Mouse (Mus musculus) heart, postnatal 4 days (tissue): Measurements from ENCODE around the gene Haao. TPM values are rescaled to one million over a fixed set of nuclear protein-coding genes. Genes with fewer than 3 reads are reported as not detected.

Experiments
- DNase-seq: peaks from one replicate; pipeline ENCODE4 v3.0.0; 2021
- total RNA-seq, 2 experiments: library from RNA; stranded (reverse); gene quantifications; 2 replicates each; pipeline ENCODE4 v1.2.3; 2021

The Haao gene
- under 1 TPM in 1 of 2 experiments, not detected in 1; 0.36 TPM for total RNA-seq

- no peak for DNase-seq
These were observed at the start of gene Haao for GRCm38 (mm10) chr17:83847815-83848214. Haao (minus strand) TSS chr17:83847963.

GRCm38 (mm10) chr17:83897361-83897799 is 49.6 kb upstream of the Haao start:
- peak; percentile 41 for DNase-seq

GRCm38 (mm10) chr17:83896723-83897122 is 49.0 kb upstream of the Haao start:
- peak; percentile 66 for DNase-seq

- DNase-seq: peak; percentile 70
These were observed 47.6 kb upstream of the Haao start for GRCm38 (mm10) chr17:83895321-83895770.

- no peak for DNase-seq
These were observed 45.4 kb upstream of the Haao start for GRCm38 (mm10) chr17:83893134-83893533.

DNA sequence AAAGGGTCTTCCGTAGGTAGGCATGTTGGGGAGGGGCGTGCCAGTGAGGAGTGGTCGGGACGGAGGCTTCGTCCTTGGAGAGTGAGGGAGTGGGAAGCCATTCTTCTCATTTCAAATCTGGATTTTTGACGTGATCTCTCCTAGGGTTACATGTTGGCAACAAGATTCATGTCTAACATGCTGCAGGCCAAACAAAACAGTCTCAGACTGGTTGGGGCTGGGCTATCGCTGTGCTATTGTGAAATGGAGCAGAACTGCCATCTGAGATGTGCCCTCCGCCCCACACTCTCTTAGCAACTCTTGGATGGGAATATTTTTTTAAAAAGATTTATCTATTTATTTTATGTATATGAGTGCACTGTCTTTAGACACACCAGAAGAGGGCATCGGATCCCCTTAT is 44.1 kb upstream of the Haao start:
- DNase-seq: no peak

DNA sequence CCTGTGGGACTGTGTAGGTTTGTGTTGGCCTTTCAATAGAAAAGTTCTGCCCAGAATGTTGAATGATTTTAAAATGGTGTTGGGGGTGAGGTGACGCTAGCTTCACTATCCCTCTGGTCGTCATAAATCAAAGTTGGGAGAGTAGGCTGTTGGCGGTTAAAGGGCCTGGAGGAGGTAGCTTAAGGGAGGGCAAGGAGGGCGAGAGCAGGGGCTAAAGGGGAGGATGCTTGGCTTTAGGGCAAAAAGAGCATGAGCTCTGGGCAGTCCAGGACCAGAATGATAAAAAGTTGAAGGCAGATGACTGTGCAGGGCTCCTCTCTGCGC is 42.6 kb upstream of the Haao start:
- DNase-seq: no peak

- no peak for DNase-seq
These were observed 42.1 kb upstream of the Haao start for GRCm38 (mm10) chr17:83889691-83890372.

DNA sequence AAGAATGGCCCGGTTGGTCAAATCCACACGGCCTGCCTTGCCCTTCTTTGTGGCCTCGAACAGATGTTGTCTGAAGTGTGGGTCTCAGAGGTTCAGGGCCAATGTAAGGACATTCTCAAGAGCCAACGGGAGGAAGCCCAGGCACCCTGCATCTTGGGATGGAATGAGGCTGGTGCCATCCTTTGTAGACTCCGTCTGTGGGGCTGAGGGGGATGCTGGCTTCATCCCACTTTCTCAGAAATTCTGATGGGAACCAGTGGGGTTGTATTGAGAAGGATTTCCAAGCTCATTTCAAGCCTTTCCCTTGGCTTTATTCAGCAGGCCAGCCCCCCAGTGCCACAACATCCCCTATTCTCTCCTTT is 41.5 kb upstream of the Haao start:
- no peak for DNase-seq

- DNase-seq: no peak
These were observed 39.5 kb upstream of the Haao start for GRCm38 (mm10) chr17:83887241-83887640.

DNA sequence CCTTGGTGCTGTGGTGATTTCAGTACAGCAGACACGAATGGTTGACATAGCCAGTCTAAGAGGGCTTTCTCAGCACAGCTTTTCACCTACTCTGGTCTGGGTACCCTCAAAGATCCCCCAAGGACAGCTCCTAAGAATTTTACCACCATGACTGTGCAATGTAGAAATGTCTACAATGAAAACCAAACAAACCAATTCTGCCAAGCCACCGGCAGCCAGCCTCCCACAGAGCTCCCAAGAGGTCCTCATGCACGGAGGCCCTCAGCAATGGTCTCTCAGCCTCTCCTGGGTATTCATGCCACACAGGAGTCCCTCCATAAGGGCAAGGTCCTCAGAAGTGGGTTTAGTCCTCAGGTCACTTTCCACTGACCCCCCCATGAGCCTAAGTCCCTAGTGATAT is 38.6 kb upstream of the Haao start:
- no peak for DNase-seq

DNA sequence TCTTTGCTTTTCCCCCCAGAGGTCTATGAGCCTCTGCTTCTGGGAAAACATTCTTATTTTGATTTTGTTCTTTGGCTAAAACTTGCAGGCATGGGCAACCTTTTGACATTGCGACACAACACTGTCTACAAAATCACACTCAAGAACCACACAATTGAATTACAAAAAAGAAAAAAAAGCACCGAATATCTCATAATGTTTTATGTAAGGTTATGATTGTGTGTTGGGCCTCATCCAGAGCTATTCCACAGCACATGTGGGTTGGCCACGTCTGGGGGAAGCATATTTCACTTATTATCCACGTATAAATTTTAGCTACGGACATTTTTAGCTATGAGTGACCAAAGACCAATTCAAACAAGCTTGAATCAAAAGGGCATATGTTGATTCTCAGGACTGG is 38.0 kb upstream of the Haao start:
- no peak for DNase-seq

DNA sequence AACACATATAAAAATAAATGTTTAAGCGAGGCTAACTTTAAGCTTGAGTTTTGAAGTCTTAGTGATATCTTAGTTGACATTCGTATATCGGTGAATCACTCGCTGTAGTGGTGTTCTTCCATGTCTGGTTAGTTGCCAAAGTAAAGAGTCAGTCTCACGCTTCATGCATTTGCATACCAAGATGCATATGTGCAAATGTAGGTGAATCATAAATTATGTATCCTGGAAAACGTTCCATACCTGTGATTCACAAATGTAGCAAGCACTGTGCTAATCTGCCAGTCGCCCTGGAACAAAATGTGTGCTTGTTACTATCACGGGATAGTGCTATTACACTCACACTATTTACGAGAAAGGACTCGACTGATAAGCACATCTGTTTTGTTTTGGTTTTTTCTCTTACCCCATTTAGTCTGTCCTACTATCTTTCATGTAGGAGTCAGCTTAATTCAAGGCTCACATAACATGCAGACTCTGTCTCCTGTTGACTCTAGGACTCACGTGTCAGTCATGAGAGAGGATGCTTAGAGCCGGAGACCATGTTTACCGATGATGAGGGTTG is 37.3 kb upstream of the Haao start:
- no peak for DNase-seq

DNA sequence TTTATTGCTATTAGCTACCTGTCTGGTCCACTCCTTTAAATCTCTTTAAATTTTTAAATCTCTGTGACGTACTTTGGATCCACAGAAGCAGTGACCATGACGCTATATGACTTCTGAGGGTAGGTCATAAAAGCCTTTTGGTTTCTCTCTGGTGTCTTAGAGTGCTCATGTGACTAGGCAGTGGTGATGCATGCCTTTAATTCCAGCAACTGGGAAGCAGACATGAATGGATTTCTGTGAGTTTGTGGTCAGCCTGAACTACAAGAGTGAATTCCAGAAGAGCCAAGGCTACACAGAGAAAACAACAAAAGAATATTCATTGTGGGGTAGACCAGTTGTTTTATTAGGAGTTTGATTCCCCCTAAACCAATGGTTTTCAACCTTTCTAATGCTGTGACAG is 35.0 kb upstream of the Haao start:
- DNase-seq: no peak

DNA sequence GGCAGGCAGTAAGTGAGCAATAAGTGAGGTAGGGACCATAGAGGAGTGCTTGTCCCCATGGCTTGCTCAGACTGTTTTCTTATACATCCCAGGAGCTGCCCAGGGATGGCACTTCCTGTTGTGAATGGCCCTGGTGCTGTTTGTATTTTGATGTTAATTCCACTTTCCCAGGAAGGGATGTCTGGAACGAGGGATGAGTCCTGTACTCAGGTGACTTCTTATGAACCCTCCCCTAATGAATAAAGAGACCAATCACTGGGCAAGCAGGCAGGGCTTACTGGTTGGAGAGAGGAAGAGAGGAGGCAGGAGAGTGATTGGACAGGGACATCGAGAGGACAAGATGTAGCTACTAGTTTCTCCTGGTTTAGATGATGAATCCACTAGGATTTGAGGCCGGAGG is 33.3 kb upstream of the Haao start:
- no peak for DNase-seq

- DNase-seq: no peak
These were observed 32.5 kb upstream of the Haao start for GRCm38 (mm10) chr17:83880174-83880710.

DNA sequence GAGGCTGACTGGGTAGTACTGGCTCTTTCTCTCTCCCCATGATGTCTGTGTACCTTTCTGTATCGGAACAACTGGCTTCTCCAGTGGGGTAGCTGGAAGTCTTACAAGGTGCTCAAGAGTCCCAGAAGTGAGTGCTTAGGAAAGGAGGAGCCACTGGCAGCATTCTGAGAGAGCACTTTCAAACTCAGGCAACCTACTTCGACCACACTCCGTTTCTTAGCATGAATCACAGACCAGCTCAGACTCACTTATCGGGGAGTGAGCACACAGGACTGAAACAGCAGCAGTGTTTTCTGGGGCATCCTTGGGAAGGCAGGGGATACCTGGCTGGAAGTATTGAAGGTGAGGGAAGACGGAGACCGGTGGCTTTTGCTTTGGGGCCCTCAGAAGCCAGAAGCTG is 31.9 kb upstream of the Haao start:
- no peak for DNase-seq

- no peak for DNase-seq
These were observed 26.8 kb upstream of the Haao start for GRCm38 (mm10) chr17:83874610-83875009.

GRCm38 (mm10) chr17:83873363-83874141 is 25.8 kb upstream of the Haao start:
- peak; percentile 68 for DNase-seq

DNA sequence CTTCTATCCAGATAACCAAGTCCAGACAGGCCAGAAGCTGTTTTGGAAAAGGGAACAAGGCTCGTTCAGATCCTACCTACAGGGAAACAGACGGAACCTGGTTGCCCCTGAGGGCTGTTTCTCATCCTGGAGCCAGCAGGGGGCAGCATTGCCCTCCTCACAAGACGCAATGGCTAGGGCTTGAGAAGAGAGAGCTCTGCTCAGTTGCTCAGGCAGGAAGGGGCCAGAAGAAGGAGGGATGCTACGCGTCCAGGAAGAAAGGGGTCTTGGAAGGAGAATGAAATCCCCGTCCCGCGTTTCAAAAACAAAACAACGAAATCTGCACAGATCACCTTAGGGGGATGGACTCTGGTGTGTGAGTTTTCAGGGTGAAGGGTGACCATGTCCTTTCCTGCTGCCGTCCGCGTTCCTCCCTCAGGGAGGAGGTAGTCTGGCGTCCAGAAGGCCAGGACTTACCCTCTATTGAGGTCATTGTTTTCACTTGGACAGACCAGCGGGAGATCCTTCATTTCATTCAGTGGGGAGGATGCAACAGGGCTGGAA is 25.1 kb upstream of the Haao start:
- DNase-seq: peak; percentile 86

DNA sequence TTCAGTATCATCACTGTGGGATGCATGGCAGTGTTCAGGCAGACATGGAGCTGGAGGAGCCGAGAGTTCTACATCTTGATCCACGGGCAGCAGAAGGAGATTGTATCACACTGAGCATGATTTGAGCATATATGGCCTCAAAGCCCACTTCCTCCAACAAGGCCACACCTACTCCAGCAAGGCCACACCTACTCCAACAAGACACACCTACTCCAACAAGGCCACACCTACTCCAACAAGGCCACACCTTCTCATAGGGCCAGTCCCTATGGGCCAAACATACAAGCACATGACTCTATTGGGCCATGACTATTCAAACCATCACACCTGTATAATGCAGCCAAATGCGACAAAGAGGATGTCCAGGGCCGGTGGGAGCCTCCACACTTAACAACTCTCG is 23.6 kb upstream of the Haao start:
- DNase-seq: no peak

- DNase-seq: no peak
These were observed 22.6 kb upstream of the Haao start for GRCm38 (mm10) chr17:83870385-83870784.

- peak; percentile 52 for DNase-seq
These were observed 18.8 kb upstream of the Haao start for GRCm38 (mm10) chr17:83866582-83866981.
